Mouse (Mus musculus) olfactory bulb, adult 2 months (tissue): ENCODE data around the gene Galnt18. TPM values are rescaled to one million over a fixed set of nuclear protein-coding genes. Genes with fewer than 3 reads are reported as not detected.

ENCODE experiments used
- H3K27ac ChIP-seq: fragments of 200-500 bp; 2 replicates; pipeline ENCODE4 v1.5.1; 2012; ENCODE audit warnings: low read depth, low read length; ENCODE audit not compliant: insufficient read depth
- H3K4me1 ChIP-seq: fragments of 200-500 bp; 2 replicates; pipeline ENCODE4 v1.6.1; 2012; ENCODE audit warnings: low read length; ENCODE audit not compliant: control insufficient read depth, insufficient read depth
- H3K4me3 ChIP-seq: fragments of 200-500 bp; 2 replicates; pipeline ENCODE4 v1.5.1; 2012; ENCODE audit warnings: mild to moderate bottlenecking, low read depth, low read length, moderate library complexity; ENCODE audit not compliant: insufficient read depth
- CTCF ChIP-seq: fragments of 200-500 bp; IDR thresholded peaks from 2 replicates; pipeline ENCODE4 v1.5.1; 2012; ENCODE audit warnings: low read depth, mild to moderate bottlenecking, low read length, moderate library complexity; ENCODE audit not compliant: insufficient read depth
- POLR2A ChIP-seq: fragments of 200-500 bp; IDR thresholded peaks from 2 replicates; pipeline ENCODE4 v1.6.1; 2012; ENCODE audit warnings: mild to moderate bottlenecking, low read depth, low read length, moderate library complexity; ENCODE audit not compliant: insufficient read depth
- WGBS: fragments of 180-500 bp; shearing (Covaris S2); methylation state at CpG from one replicate; pipeline ENCODE4 v1.1.7; 2018; 5-methylcytosine and 5-hydroxymethylcytosine counted together
- polyA plus RNA-seq: library from polyadenylated mRNA; stranded (reverse); fragments of >200 nt; gene quantifications from 2 replicates; pipeline ENCODE4 v1.2.4, GENCODE M21; 2012; ENCODE audit warnings: low replicate concordance; ENCODE audit not compliant: missing spikeins, insufficient read depth, insufficient read length

Gene Galnt18
- polyA plus RNA-seq, 1 experiment, result not detected

GRCm38 (mm10) chr7:111777186-111777585, 2.6 kb downstream of the Galnt18 start:
- no peak overlapping the region for H3K27ac ChIP-seq
- no peak overlapping the region for H3K4me3 ChIP-seq
- TF ChIP-seq CTCF (no peak), POLR2A (no peak)
- H3K4me1 ChIP-seq, result peaks cover 4% of the 10 kb centered on the region
- WGBS, result 70% methylated on average over 2 of the region's 2 CpGs

- Histone ChIP-seq H3K4me1 (peaks cover 7% of the 10 kb centered on the region), H3K4me3 (peak overlapping the region; percentile 1; the same call in 1 of the 2 replicates), H3K27ac (no peak overlapping the region)
- WGBS, result 77% methylated on average over 7 of the region's 7 CpGs
- no peak for TF ChIP-seq POLR2A
- no peak for TF ChIP-seq CTCF
Measured at GRCm38 (mm10) chr7:111776160-111776559, 3.6 kb downstream of the Galnt18 start.

- WGBS, result 75% methylated on average over 2 of the region's 2 CpGs
- peaks cover 7% of the 10 kb centered on the region for H3K4me1 ChIP-seq
- TF ChIP-seq POLR2A (no peak), CTCF (no peak)
Measured at GRCm38 (mm10) chr7:111772398-111772797, 7.4 kb downstream of the Galnt18 start.

DNA sequence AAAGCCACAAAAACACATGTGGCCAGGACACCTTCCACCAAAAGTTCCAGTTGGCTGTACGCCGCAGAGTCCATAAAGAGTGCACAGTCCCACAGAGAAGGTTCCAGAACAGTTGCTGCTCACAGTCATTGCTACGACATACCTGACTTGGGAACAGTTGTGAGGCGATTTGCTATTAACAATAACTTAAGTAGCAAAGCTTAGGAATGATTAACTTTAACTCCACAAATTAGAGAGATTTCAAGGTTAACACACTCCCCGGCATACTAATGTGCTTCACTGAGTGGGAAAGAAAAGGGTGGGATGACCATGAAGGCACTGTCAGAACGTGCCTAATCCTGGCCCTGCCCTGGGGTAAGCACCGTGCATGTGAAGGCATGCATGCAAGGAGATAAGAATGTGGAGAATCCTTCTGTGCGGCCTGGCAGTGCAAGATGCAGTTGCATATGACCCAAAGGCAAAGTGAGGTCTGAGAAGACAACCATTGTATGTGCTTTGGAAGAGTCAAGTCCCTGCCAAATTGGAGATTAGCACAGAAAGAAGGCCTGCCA, 8.5 kb downstream of the Galnt18 start:
- no peak for TF ChIP-seq CTCF
- TF ChIP-seq POLR2A, result no peak
- 85% methylated on average over 8 of the region's 8 CpGs for WGBS
- H3K27ac ChIP-seq, result no peak overlapping the region
- no peak overlapping the region for H3K4me3 ChIP-seq
- peaks cover 7% of the 10 kb centered on the region for H3K4me1 ChIP-seq

More at GRCm38 (mm10) chr7:111772398-111772797, 7.4 kb downstream of the Galnt18 start:
- H3K27ac ChIP-seq, result no peak overlapping the region
- no peak overlapping the region for H3K4me3 ChIP-seq

DNA sequence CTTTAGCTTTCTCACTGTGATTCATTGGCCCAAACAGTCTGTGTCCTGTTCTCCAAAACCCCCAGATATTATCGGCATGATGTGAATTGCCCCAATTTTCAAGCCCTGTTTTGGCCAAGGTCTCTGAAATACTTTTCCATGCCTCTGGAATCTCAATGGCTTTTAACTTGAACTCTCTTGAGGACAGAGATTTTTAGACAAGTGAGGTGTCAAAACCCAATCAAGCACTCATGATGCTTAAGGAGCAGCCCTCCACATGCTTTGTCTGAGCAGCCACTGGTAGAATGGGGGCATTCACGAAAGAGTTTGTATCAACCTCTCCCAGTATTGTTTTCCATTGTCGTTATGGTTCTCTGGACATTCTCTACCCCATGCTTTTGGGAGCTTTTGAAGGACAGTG, 9.2 kb downstream of the Galnt18 start:
- no peak overlapping the region for H3K4me3 ChIP-seq
- WGBS, result 78% methylated on average over 3 of the region's 3 CpGs
- peaks cover 13% of the 10 kb centered on the region for H3K4me1 ChIP-seq
- no peak overlapping the region for H3K27ac ChIP-seq
- TF ChIP-seq CTCF (no peak), POLR2A (no peak)

DNA sequence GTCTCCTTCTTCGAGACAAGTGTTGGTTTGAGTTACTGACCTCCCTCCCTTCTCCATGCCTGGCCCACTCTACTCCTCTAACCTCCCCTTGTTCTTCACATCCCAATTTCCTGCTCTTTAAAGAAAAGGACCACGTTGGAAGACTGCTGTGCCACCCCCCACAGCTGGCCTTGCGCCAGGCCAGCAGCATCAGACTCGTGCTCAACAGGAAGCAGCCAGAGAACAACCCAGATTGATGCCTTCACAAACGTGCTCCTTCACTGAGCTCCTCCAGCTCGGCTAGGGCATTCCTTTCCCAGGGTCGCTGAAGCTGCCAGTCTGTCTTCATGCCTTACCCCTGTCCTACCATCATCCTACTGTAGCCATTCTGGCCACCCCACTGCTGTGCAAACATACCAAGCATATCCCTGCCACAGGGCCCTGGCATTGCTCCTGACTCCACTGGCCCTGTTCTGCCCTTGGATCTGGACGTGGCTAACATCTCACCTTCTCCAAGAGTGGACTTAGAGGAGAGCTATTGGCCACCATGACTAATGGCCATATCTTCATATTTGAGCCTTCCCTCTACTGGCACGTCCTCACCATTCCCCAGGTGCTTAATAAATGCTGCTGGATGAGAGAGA, 13.5 kb downstream of the Galnt18 start:
- Histone ChIP-seq H3K4me3 (no peak overlapping the region), H3K4me1 (peaks cover 18% of the 10 kb centered on the region), H3K27ac (no peak overlapping the region)
- TF ChIP-seq POLR2A, result no peak
- no peak for TF ChIP-seq CTCF
- WGBS, result 62% methylated on average over 9 of the region's 9 CpGs

GRCm38 (mm10) chr7:111762754-111763153, 17.0 kb downstream of the Galnt18 start:
- no peak for TF ChIP-seq CTCF
- no peak overlapping the region for H3K4me3 ChIP-seq
- peaks cover 16% of the 10 kb centered on the region for H3K4me1 ChIP-seq
- H3K27ac ChIP-seq, result no peak overlapping the region
- WGBS, result 67% methylated on average over 6 of the region's 6 CpGs

- TF ChIP-seq CTCF (no peak), POLR2A (no peak)
- Histone ChIP-seq H3K4me1 (peaks cover 4% of the 10 kb centered on the region; the same call in 1 of the 2 replicates), H3K4me3 (no peak overlapping the region), H3K27ac (no peak overlapping the region)
- WGBS, result 47% methylated on average over 3 of the region's 3 CpGs
Measured at GRCm38 (mm10) chr7:111748571-111749071, 31.2 kb downstream of the Galnt18 start.

DNA sequence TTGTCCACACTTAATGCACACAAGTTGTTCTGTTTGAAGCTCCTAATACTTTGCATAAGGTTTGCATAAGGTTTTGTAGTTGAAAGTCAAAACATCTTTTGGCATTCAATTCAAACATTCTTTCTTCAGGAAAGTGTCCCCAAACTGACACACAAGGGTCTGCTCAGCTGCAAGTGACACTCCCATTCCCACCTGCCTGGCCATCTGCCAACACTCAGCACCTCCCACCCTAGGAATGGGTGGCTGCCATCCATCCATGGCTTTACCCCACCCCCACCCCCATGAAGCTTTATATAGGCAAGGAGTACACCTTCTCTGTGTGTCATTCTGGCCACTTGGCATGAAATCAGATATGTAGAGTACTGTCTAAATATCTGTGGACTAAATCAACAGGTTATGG, 35.0 kb downstream of the Galnt18 start:
- TF ChIP-seq CTCF (no peak), POLR2A (no peak)
- no peak overlapping the region for H3K4me3 ChIP-seq

More for the DNA sequence above, 35.0 kb downstream of the Galnt18 start:
- no peak overlapping the region for H3K27ac ChIP-seq
- H3K4me1 ChIP-seq, result peaks cover 9% of the 10 kb centered on the region; the same call in 1 of the 2 replicates
